Mouse (Mus musculus): ENCODE measurements around the gene Dnmt3a. TPM values are rescaled to one million over a fixed set of nuclear protein-coding genes. Genes with fewer than 3 reads are reported as not detected.

Dnmt3a gene
- 49.6 and 56.5 TPM in 2 replicates for polyA plus RNA-seq (2014; fragmentation: Nextera tagmentation; extraction: Ambion mirVana)

GRCm38 (mm10) chr12:3805852-3806251, at the start of gene Dnmt3a:
TSS of gene Dnmt3a (plus strand) at chr12:3806007.
- 22% methylated on average over 4 of the region's 4 CpGs for WGBS
- H3K9ac ChIP-seq (ENCODE audit: low read length): peak within 1 kb of the TSS; percentile 86
- peak within 1 kb of the TSS; percentile 63 for H3K27ac ChIP-seq (ENCODE audit: low read depth, low read length)
- no peaks in the 10 kb centered on the region for H3K36me3 ChIP-seq (ENCODE audit: control insufficient read depth, insufficient read depth, low read length)
- H3K4me1 ChIP-seq (ENCODE audit: control insufficient read depth, insufficient read depth, low read length): peaks cover 16% of the 10 kb centered on the region
- peak within 1 kb of the TSS; percentile 90 for H3K4me3 ChIP-seq (ENCODE audit: low read depth, low read length)
- H3K4me2 ChIP-seq: peak within 1 kb of the TSS; percentile 85
- H3K9me3 ChIP-seq (ENCODE audit: control insufficient read depth, low read length): no peaks in the 10 kb centered on the region
- no peaks in the 10 kb centered on the region for H3K27me3 ChIP-seq (ENCODE audit: control insufficient read depth, insufficient read depth, low read length)
- no peak for DNase-seq (ENCODE audit: low spot score, missing footprints)
- ATAC-seq (ENCODE audit: low FRiP score): peak; percentile 20

- no peak overlapping the region for H3K9ac ChIP-seq (ENCODE audit: low read length)
- ATAC-seq (ENCODE audit: low FRiP score): no peak
- H3K27ac ChIP-seq (ENCODE audit: low read depth, low read length): no peak overlapping the region
- no peak overlapping the region for H3K4me3 ChIP-seq (ENCODE audit: low read depth, low read length)
- no peak for DNase-seq (ENCODE audit: low spot score, missing footprints)
- WGBS: 93% methylated on average over 3 of the region's 3 CpGs
- H3K36me3 ChIP-seq (ENCODE audit: control insufficient read depth, insufficient read depth, low read length): peaks cover 2% of the 10 kb centered on the region; the same call in 1 of the 2 replicates
- H3K9me3 ChIP-seq (ENCODE audit: control insufficient read depth, low read length): no peaks in the 10 kb centered on the region
- no peak overlapping the region for H3K4me2 ChIP-seq
- H3K27me3 ChIP-seq (ENCODE audit: control insufficient read depth, insufficient read depth, low read length): no peaks in the 10 kb centered on the region
- H3K4me1 ChIP-seq (ENCODE audit: control insufficient read depth, insufficient read depth, low read length): no peaks in the 10 kb centered on the region
These were observed 49.6 kb upstream of the Dnmt3a start for GRCm38 (mm10) chr12:3756216-3756615.

GRCm38 (mm10) chr12:3758127-3758526, 47.7 kb upstream of the Dnmt3a start:
- no peak overlapping the region for H3K4me2 ChIP-seq
- no peak overlapping the region for H3K4me3 ChIP-seq (ENCODE audit: low read depth, low read length)
- 90% methylated on average over 3 of the region's 3 CpGs for WGBS
- ATAC-seq (ENCODE audit: low FRiP score) (no peak), DNase-seq (ENCODE audit: low spot score, missing footprints) (no peak)
- H3K36me3 ChIP-seq (ENCODE audit: control insufficient read depth, insufficient read depth, low read length): peaks cover 2% of the 10 kb centered on the region; the same call in 1 of the 2 replicates
- H3K9me3 ChIP-seq (ENCODE audit: control insufficient read depth, low read length): no peaks in the 10 kb centered on the region
- no peaks in the 10 kb centered on the region for H3K4me1 ChIP-seq (ENCODE audit: control insufficient read depth, insufficient read depth, low read length)
- H3K27ac ChIP-seq (ENCODE audit: low read depth, low read length): no peak overlapping the region
- H3K27me3 ChIP-seq (ENCODE audit: control insufficient read depth, insufficient read depth, low read length): no peaks in the 10 kb centered on the region
- no peak overlapping the region for H3K9ac ChIP-seq (ENCODE audit: low read length)

- Histone ChIP-seq H3K27me3 (ENCODE audit: control insufficient read depth, insufficient read depth, low read length) (no peaks in the 10 kb centered on the region), H3K4me3 (ENCODE audit: low read depth, low read length) (no peak overlapping the region), H3K4me2 (no peak overlapping the region), H3K9ac (ENCODE audit: low read length) (no peak overlapping the region), H3K4me1 (ENCODE audit: control insufficient read depth, insufficient read depth, low read length) (no peaks in the 10 kb centered on the region), H3K36me3 (ENCODE audit: control insufficient read depth, insufficient read depth, low read length) (no peaks in the 10 kb centered on the region), H3K9me3 (ENCODE audit: control insufficient read depth, low read length) (no peaks in the 10 kb centered on the region), H3K27ac (ENCODE audit: low read depth, low read length) (no peak overlapping the region)
- ATAC-seq (ENCODE audit: low FRiP score): no peak
- DNase-seq (ENCODE audit: low spot score, missing footprints): no peak
- WGBS: 67% methylated on average over 4 of the region's 4 CpGs
These were observed 46.4 kb upstream of the Dnmt3a start for GRCm38 (mm10) chr12:3759419-3759818.

GRCm38 (mm10) chr12:3760876-3761590, 44.8 kb upstream of the Dnmt3a start:
- DNase-seq (ENCODE audit: low spot score, missing footprints) (no peak), ATAC-seq (ENCODE audit: low FRiP score) (no peak)
- Histone ChIP-seq H3K9me3 (ENCODE audit: control insufficient read depth, low read length) (no peaks in the 10 kb centered on the region), H3K4me3 (ENCODE audit: low read depth, low read length) (no peak overlapping the region), H3K4me1 (ENCODE audit: control insufficient read depth, insufficient read depth, low read length) (no peaks in the 10 kb centered on the region), H3K4me2 (no peak overlapping the region), H3K27ac (ENCODE audit: low read depth, low read length) (no peak overlapping the region), H3K9ac (ENCODE audit: low read length) (no peak overlapping the region), H3K27me3 (ENCODE audit: control insufficient read depth, insufficient read depth, low read length) (no peaks in the 10 kb centered on the region), H3K36me3 (ENCODE audit: control insufficient read depth, insufficient read depth, low read length) (no peaks in the 10 kb centered on the region)
- WGBS: 81% methylated on average over 4 of the region's 4 CpGs

- no peaks in the 10 kb centered on the region for H3K36me3 ChIP-seq (ENCODE audit: control insufficient read depth, insufficient read depth, low read length)
- no peak for ATAC-seq (ENCODE audit: low FRiP score)
- no peak overlapping the region for H3K4me3 ChIP-seq (ENCODE audit: low read depth, low read length)
- H3K9ac ChIP-seq (ENCODE audit: low read length): no peak overlapping the region
- no peak for DNase-seq (ENCODE audit: low spot score, missing footprints)
- no peaks in the 10 kb centered on the region for H3K9me3 ChIP-seq (ENCODE audit: control insufficient read depth, low read length)
- no peak overlapping the region for H3K4me2 ChIP-seq
- 81% methylated on average over 6 of the region's 6 CpGs for WGBS
- no peaks in the 10 kb centered on the region for H3K4me1 ChIP-seq (ENCODE audit: control insufficient read depth, insufficient read depth, low read length)
- no peaks in the 10 kb centered on the region for H3K27me3 ChIP-seq (ENCODE audit: control insufficient read depth, insufficient read depth, low read length)
- no peak overlapping the region for H3K27ac ChIP-seq (ENCODE audit: low read depth, low read length)
These were observed 44.1 kb upstream of the Dnmt3a start for GRCm38 (mm10) chr12:3761591-3762295.

- Histone ChIP-seq H3K4me1 (ENCODE audit: control insufficient read depth, insufficient read depth, low read length) (no peaks in the 10 kb centered on the region), H3K27ac (ENCODE audit: low read depth, low read length) (no peak overlapping the region), H3K4me2 (no peak overlapping the region), H3K4me3 (ENCODE audit: low read depth, low read length) (no peak overlapping the region), H3K9me3 (ENCODE audit: control insufficient read depth, low read length) (no peaks in the 10 kb centered on the region), H3K36me3 (ENCODE audit: control insufficient read depth, insufficient read depth, low read length) (no peaks in the 10 kb centered on the region), H3K27me3 (ENCODE audit: control insufficient read depth, insufficient read depth, low read length) (no peaks in the 10 kb centered on the region), H3K9ac (ENCODE audit: low read length) (no peak overlapping the region)
- DNase-seq (ENCODE audit: low spot score, missing footprints) (no peak), ATAC-seq (ENCODE audit: low FRiP score) (no peak)
- WGBS: 90% methylated on average over 3 of the region's 3 CpGs
These were observed 41.5 kb upstream of the Dnmt3a start for GRCm38 (mm10) chr12:3764191-3764804.

GRCm38 (mm10) chr12:3767360-3767759, 38.4 kb upstream of the Dnmt3a start:
- DNase-seq (ENCODE audit: low spot score, missing footprints) (no peak), ATAC-seq (ENCODE audit: low FRiP score) (no peak)
- Histone ChIP-seq H3K9me3 (ENCODE audit: control insufficient read depth, low read length) (no peaks in the 10 kb centered on the region), H3K27me3 (ENCODE audit: control insufficient read depth, insufficient read depth, low read length) (no peaks in the 10 kb centered on the region), H3K36me3 (ENCODE audit: control insufficient read depth, insufficient read depth, low read length) (no peaks in the 10 kb centered on the region), H3K4me3 (ENCODE audit: low read depth, low read length) (no peak overlapping the region), H3K9ac (ENCODE audit: low read length) (no peak overlapping the region), H3K27ac (ENCODE audit: low read depth, low read length) (no peak overlapping the region), H3K4me1 (ENCODE audit: control insufficient read depth, insufficient read depth, low read length) (no peaks in the 10 kb centered on the region), H3K4me2 (no peak overlapping the region)
- 62% methylated on average over 8 of the region's 8 CpGs for WGBS

GRCm38 (mm10) chr12:3768391-3768790, 37.4 kb upstream of the Dnmt3a start:
- H3K27me3 ChIP-seq (ENCODE audit: control insufficient read depth, insufficient read depth, low read length): no peaks in the 10 kb centered on the region
- WGBS: 81% methylated on average over 4 of the region's 4 CpGs
- H3K4me2 ChIP-seq: no peak overlapping the region
- H3K9me3 ChIP-seq (ENCODE audit: control insufficient read depth, low read length): no peaks in the 10 kb centered on the region
- no peak for ATAC-seq (ENCODE audit: low FRiP score)
- no peak overlapping the region for H3K27ac ChIP-seq (ENCODE audit: low read depth, low read length)
- no peaks in the 10 kb centered on the region for H3K36me3 ChIP-seq (ENCODE audit: control insufficient read depth, insufficient read depth, low read length)
- H3K4me1 ChIP-seq (ENCODE audit: control insufficient read depth, insufficient read depth, low read length): no peaks in the 10 kb centered on the region
- H3K4me3 ChIP-seq (ENCODE audit: low read depth, low read length): no peak overlapping the region
- H3K9ac ChIP-seq (ENCODE audit: low read length): no peak overlapping the region
- DNase-seq (ENCODE audit: low spot score, missing footprints): no peak

Data from midbrain, embryonic 11.5 days (tissue).